Mouse (Mus musculus) kidney, adult 2 months (tissue): ENCODE data around the gene Ndufb10. TPM values are rescaled to one million over a fixed set of nuclear protein-coding genes. Genes with fewer than 3 reads are reported as not detected.
A peak's percentile ranks its signal among the peaks of the same experiment; 100 is the strongest.

Experiments
- DNase-seq: peaks from one replicate; pipeline ENCODE4 v3.0.0; 2021
- H3K27ac ChIP-seq: fragments of 200-500 bp; 2 replicates; pipeline ENCODE4 v1.5.1; 2012; ENCODE audit warnings: low read depth, low read length, control low read depth, inconsistent platforms; ENCODE audit not compliant: insufficient read depth
- H3K27me3 ChIP-seq: fragments of 200-500 bp; replicated peaks from 2 replicates; pipeline ENCODE4 v1.6.1; 2012; ENCODE audit warnings: mild to moderate bottlenecking, moderate library complexity, low read length, inconsistent platforms; ENCODE audit not compliant: control insufficient read depth, insufficient read depth
- H3K36me3 ChIP-seq: fragments of 200-500 bp; 2 replicates; pipeline ENCODE4 v1.6.1; 2012; ENCODE audit warnings: mild to moderate bottlenecking, moderate library complexity, low read length, inconsistent platforms; ENCODE audit not compliant: control insufficient read depth, insufficient read depth
- H3K4me1 ChIP-seq: fragments of 200-500 bp; 2 replicates; pipeline ENCODE4 v1.6.1; 2011; ENCODE audit warnings: low read length; ENCODE audit not compliant: control insufficient read depth, insufficient read depth
- H3K4me3 ChIP-seq: fragments of 200-500 bp; 2 replicates; pipeline ENCODE4 v1.5.1; 2011; ENCODE audit warnings: mild to moderate bottlenecking, low read depth, low read length, control low read depth; ENCODE audit not compliant: insufficient read depth
- CTCF ChIP-seq: fragments of 200-500 bp; conservative IDR thresholded peaks from 2 replicates; pipeline ENCODE4 v1.5.1; 2011; ENCODE audit warnings: low read depth, mild to moderate bottlenecking, control low read depth, low read length, moderate library complexity, mixed read lengths; ENCODE audit not compliant: insufficient read depth, insufficient read length
- POLR2A ChIP-seq: fragments of 200-500 bp; IDR thresholded peaks from one replicate; pipeline ENCODE4 v1.6.1; 2011; ENCODE audit warnings: low read depth, low read length, control low read depth
- WGBS: fragments of 180-500 bp; shearing (Covaris S2); methylation state at CpG from one replicate; pipeline ENCODE4 v1.1.7; 2018; 5-methylcytosine and 5-hydroxymethylcytosine counted together
- polyA plus RNA-seq: library from polyadenylated mRNA; depleted of rRNA; stranded (reverse); fragments of >200 nt; gene quantifications from 2 replicates; pipeline ENCODE4 v1.2.3, GENCODE M21; 2012

Ndufb10 gene
- polyA plus RNA-seq, 1 experiment: 656 TPM

DNA sequence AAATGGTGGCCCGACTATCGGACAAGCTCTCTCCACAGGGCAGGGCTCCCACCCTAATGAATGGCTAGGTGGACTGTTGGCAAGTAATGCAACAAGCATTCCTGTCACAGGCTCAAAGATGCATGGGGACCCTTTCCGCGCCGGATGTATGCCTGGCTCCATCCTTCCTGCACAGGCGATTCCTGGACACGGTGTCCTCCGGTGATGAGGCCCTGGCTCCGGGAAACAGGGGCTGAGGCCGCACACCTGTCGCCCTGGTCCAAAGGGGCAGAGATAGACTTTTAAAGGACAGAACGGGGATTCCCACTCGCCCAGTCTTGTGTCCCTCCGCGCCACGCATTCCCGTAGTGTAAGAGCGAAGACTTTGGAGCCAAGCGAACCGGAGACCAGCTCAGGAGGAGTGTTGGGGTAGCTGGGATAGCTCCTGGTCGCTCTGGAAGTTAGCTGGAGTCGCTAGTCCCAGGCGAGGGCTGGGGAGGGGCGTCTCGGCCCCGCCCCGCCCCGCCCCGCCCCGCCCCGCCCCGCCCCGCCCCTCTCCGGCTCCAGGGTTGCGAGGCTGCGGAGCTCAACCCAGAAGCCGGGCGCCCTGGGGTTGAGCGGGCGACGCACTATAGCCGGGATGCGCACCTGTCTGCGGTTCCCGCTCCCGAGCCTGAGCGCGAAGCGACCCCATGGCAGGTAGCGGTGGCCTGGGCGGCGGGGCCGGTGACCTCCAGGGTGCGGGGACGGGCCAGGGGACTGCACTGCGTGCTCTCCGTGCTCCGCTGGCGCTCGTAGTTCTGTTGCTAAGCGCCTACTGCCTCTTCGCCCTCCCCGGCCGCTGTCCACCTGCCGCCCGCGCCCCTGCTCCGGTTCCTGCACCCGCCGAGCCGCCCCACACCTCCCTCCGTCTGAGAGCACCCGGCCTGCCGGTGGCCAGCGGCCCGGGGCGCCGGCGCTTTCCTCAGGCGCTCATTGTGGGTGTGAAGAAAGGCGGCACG, 28.4 kb upstream of the Ndufb10 start, which contains the start of gene Hs3st6:
TSS of gene Hs3st6 (plus strand) at position 574 of the 980 bp plus-strand sequence.
- DNase-seq: peak; percentile 59
- Histone ChIP-seq H3K4me3 (peak within 1 kb of the TSS; percentile 58), H3K27me3 (0 out of 2 replicates have a peak, but pooled peaks cover 2% of the 10 kb centered on the region), H3K27ac (no peak within 1 kb of the TSS), H3K4me1 (peaks cover 7% of the 10 kb centered on the region; the same call in 1 of the 2 replicates), H3K36me3 (no peaks in the 10 kb centered on the region)
- WGBS: 1% methylated on average over 82 of the region's 82 CpGs
- TF ChIP-seq POLR2A (no peak), CTCF (no peak)

GRCm38 (mm10) chr17:24751528-24751927, 27.2 kb upstream of the Ndufb10 start:
- Histone ChIP-seq H3K27ac (no peak overlapping the region), H3K27me3 (0 out of 2 replicates have a peak, but pooled peaks cover 2% of the 10 kb centered on the region), H3K36me3 (no peaks in the 10 kb centered on the region), H3K4me1 (peaks cover 7% of the 10 kb centered on the region; the same call in 1 of the 2 replicates), H3K4me3 (no peak overlapping the region)
- no peak for DNase-seq
- TF ChIP-seq CTCF: no peak
- TF ChIP-seq POLR2A: no peak
- WGBS: 44% methylated on average over 4 of the region's 4 CpGs

- no peak overlapping the region for H3K27ac ChIP-seq
- no peaks in the 10 kb centered on the region for H3K4me1 ChIP-seq
- no peaks in the 10 kb centered on the region for H3K36me3 ChIP-seq
- WGBS: 53% methylated on average over 4 of the region's 4 CpGs
- no peak for TF ChIP-seq POLR2A
- no peak for TF ChIP-seq CTCF
- no peak overlapping the region for H3K4me3 ChIP-seq
- H3K27me3 ChIP-seq: no peaks in the 10 kb centered on the region
- no peak for DNase-seq
Measured at GRCm38 (mm10) chr17:24746986-24747385, 22.7 kb upstream of the Ndufb10 start.

GRCm38 (mm10) chr17:24745526-24746497, 21.5 kb upstream of the Ndufb10 start:
- no peaks in the 10 kb centered on the region for H3K4me1 ChIP-seq
- WGBS: 25% methylated on average over 7 of the region's 7 CpGs
- H3K4me3 ChIP-seq: no peak overlapping the region
- H3K27ac ChIP-seq: no peak overlapping the region
- H3K27me3 ChIP-seq: no peaks in the 10 kb centered on the region
- TF ChIP-seq POLR2A: no peak
- TF ChIP-seq CTCF: peak; percentile 98
- DNase-seq: peak; percentile 89
- H3K36me3 ChIP-seq: no peaks in the 10 kb centered on the region

DNA sequence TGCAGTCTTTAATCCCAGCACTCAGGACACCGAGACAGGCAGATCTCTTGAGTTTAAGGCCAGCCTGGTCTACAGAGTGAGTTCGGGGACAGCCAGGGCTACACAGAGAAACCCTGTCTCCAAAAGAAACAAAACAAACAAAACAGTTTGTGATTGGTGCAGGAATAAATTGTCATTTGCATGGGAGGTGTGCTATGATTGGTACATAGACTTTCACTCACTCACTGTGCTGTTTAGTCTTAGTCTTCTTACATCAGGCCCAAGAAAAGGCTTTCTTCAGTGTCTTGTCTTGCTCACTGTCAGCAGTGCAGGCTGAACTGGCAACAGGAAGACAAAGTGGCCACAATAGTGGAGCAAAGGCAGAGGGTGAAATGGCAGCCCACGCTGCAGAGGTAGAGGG, 20.1 kb upstream of the Ndufb10 start:
- 72% methylated on average over 3 of the region's 3 CpGs for WGBS
- H3K4me3 ChIP-seq: no peak overlapping the region
- TF ChIP-seq CTCF (no peak), POLR2A (no peak)
- no peak for DNase-seq
- H3K36me3 ChIP-seq: no peaks in the 10 kb centered on the region
- H3K27ac ChIP-seq: no peak overlapping the region
- H3K4me1 ChIP-seq: no peaks in the 10 kb centered on the region
- no peaks in the 10 kb centered on the region for H3K27me3 ChIP-seq

- H3K27me3 ChIP-seq: no peaks in the 10 kb centered on the region
- no peak overlapping the region for H3K4me3 ChIP-seq
- no peaks in the 10 kb centered on the region for H3K4me1 ChIP-seq
- H3K27ac ChIP-seq: no peak overlapping the region
- no peak for TF ChIP-seq POLR2A
- no peak for TF ChIP-seq CTCF
- H3K36me3 ChIP-seq: no peaks in the 10 kb centered on the region
- WGBS: 75% methylated on average over 5 of the region's 5 CpGs
- DNase-seq: peak; percentile 57
Measured at GRCm38 (mm10) chr17:24743896-24744295, 19.6 kb upstream of the Ndufb10 start.
